Mouse (Mus musculus): ENCODE data around the gene Clec2g.

- no peak for TF ChIP-seq POLR2A (IDR thresholded peaks at IDR 0.05; ENCODE audit: low read depth, low read length)
- no peak for TF ChIP-seq CTCF (IDR thresholded peaks at IDR 0.05; ENCODE audit: extremely low read depth, insufficient read depth, insufficient read length, insufficient replicate concordance)
Measured at GRCm38 (mm10) chr6:129008552-129008951, 74.4 kb downstream of the Clec2g start.

Measured in spleen, adult 2 months (tissue).